Mouse (Mus musculus) MEL (cell line): ENCODE results near the gene Fcrlb. TPM values are rescaled to one million over a fixed set of nuclear protein-coding genes. Genes with fewer than 3 reads are reported as not detected.
A peak's percentile ranks its signal among the peaks of the same experiment; 100 is the strongest.

Experiments
- DNase-seq: peaks from one replicate; pipeline ENCODE4 v3.0.0; 2011; ENCODE audit warnings: low read depth, low spot score
- H3K27ac ChIP-seq: 2 replicates; pipeline ENCODE4 v1.5.1; 2012; ENCODE audit warnings: low read depth, mild to moderate bottlenecking, control low read depth, low read length, moderate library complexity; ENCODE audit not compliant: control insufficient read depth
- H3K27me3 ChIP-seq, 2 experiments: fragments of 150-350 bp in 1 of 2; sonication (generic) in 1 of 2; 2 replicates each; pipeline ENCODE4 v1.6.1; 2012; ENCODE audit warnings: low read length in 2 of 2, mild to moderate bottlenecking in 2 of 2, improper control_type of control experiment in 1 of 2, moderate library complexity in 1 of 2; ENCODE audit not compliant: insufficient read depth in 2 of 2, control insufficient read depth in 1 of 2
- H3K36me3 ChIP-seq, 2 experiments: 2 replicates each; pipeline ENCODE4 v1.6.1; 2012 to 2014; ENCODE audit warnings: low read length in 2 of 2, improper control_type of control experiment in 1 of 2, inconsistent platforms in 1 of 2, mild to moderate bottlenecking in 1 of 2; ENCODE audit not compliant: insufficient read depth in 2 of 2, control insufficient read depth in 1 of 2
- H3K4me1 ChIP-seq, 2 experiments: fragments of 150-350 bp in 1 of 2; sonication (generic) in 1 of 2; 2 replicates each; pipeline ENCODE4 v1.6.1; 2012; ENCODE audit warnings: low read length in 2 of 2, improper control_type of control experiment in 1 of 2, mild to moderate bottlenecking in 1 of 2; ENCODE audit not compliant: insufficient read depth in 2 of 2, control insufficient read depth in 1 of 2
- H3K4me3 ChIP-seq, 2 experiments: fragments of 150-350 bp in 1 of 2; sonication (generic) in 1 of 2; 2 replicates each; pipeline ENCODE4 v1.5.1; 2012; ENCODE audit warnings: low read depth in 2 of 2, low read length in 2 of 2, mild to moderate bottlenecking in 2 of 2, moderate library complexity in 2 of 2, control low read depth in 1 of 2, improper control_type of control experiment in 1 of 2; ENCODE audit not compliant: control insufficient read depth in 1 of 2, insufficient read depth in 1 of 2
- H3K79me2 ChIP-seq: 2 replicates; pipeline ENCODE4 v1.6.1; 2012; ENCODE audit warnings: mild to moderate bottlenecking, low read length, moderate library complexity; ENCODE audit not compliant: control insufficient read depth, poor library complexity, insufficient read depth
- H3K9ac ChIP-seq: 2 replicates; pipeline ENCODE4 v1.6.1; 2012; ENCODE audit warnings: low read depth, mild to moderate bottlenecking, control low read depth, low read length, moderate library complexity; ENCODE audit not compliant: control insufficient read depth, poor library complexity, severe bottlenecking
- H3K9me3 ChIP-seq: fragments of 150-350 bp; sonication (generic); replicated peaks from 2 replicates; pipeline ENCODE4 v1.6.1; 2012; ENCODE audit warnings: mild to moderate bottlenecking, low read length, improper control_type of control experiment, moderate library complexity; ENCODE audit not compliant: insufficient read depth
- BHLHE40 ChIP-seq: IDR thresholded peaks from 2 replicates; pipeline ENCODE4 v1.6.1; 2012; ENCODE audit warnings: low read depth, mild to moderate bottlenecking, inconsistent platforms, low read length, improper control_type of control experiment, borderline replicate concordance
- ELF1 ChIP-seq: IDR thresholded peaks from 2 replicates; pipeline ENCODE4 v1.6.1; 2014; ENCODE audit warnings: low read depth, mild to moderate bottlenecking, inconsistent platforms, low read length, improper control_type of control experiment, moderate library complexity
- EP300 ChIP-seq, 2 experiments: IDR thresholded peaks; 2 replicates each; pipeline ENCODE4 v1.6.1; 2011; ENCODE audit warnings: improper control_type of control experiment in 2 of 2, low read length in 2 of 2, low read depth in 1 of 2, mild to moderate bottlenecking in 1 of 2
- ETS1 ChIP-seq: IDR thresholded peaks from 2 replicates; pipeline ENCODE4 v1.6.1; 2012; ENCODE audit warnings: low read depth, mild to moderate bottlenecking, inconsistent platforms, low read length, improper control_type of control experiment, moderate library complexity
- GATA1 ChIP-seq: IDR thresholded peaks from 2 replicates; pipeline ENCODE4 v1.6.1; 2011; ENCODE audit warnings: low read depth, low read length, improper control_type of control experiment
- HCFC1 ChIP-seq: IDR thresholded peaks from 2 replicates; pipeline ENCODE4 v1.6.1; 2012; ENCODE audit warnings: low read depth, mild to moderate bottlenecking, inconsistent platforms, low read length, improper control_type of control experiment, moderate library complexity
- MAFK ChIP-seq: IDR thresholded peaks from 2 replicates; pipeline ENCODE4 v1.6.1; 2011; ENCODE audit warnings: low read depth, mild to moderate bottlenecking, low read length, improper control_type of control experiment, borderline replicate concordance
- MAX ChIP-seq: IDR thresholded peaks from 2 replicates; pipeline ENCODE4 v1.6.1; 2011; ENCODE audit warnings: low read length, improper control_type of control experiment
- MXI1 ChIP-seq: IDR thresholded peaks from 2 replicates; pipeline ENCODE4 v1.6.1; 2011; ENCODE audit warnings: mild to moderate bottlenecking, low read depth, low read length, improper control_type of control experiment
- MYB ChIP-seq: IDR thresholded peaks from 2 replicates; pipeline ENCODE4 v1.6.1; 2011; ENCODE audit warnings: mild to moderate bottlenecking, low read depth, low read length, improper control_type of control experiment
- MYC ChIP-seq: IDR thresholded peaks from 2 replicates; pipeline ENCODE4 v1.6.1; 2011; ENCODE audit warnings: low read depth, mild to moderate bottlenecking, low read length, improper control_type of control experiment, moderate library complexity
- NRF1 ChIP-seq: IDR thresholded peaks from 2 replicates; pipeline ENCODE4 v1.6.1; 2014; ENCODE audit warnings: low read depth, mild to moderate bottlenecking, inconsistent platforms, low read length, improper control_type of control experiment, moderate library complexity; ENCODE audit not compliant: poor library complexity, insufficient read depth, severe bottlenecking
- POLR2AphosphoS2 ChIP-seq: IDR thresholded peaks from 2 replicates; pipeline ENCODE4 v1.6.1; 2011; ENCODE audit warnings: low read length, improper control_type of control experiment
- RCOR1 ChIP-seq: IDR thresholded peaks from 2 replicates; pipeline ENCODE4 v1.6.1; 2012; ENCODE audit warnings: low read depth, mild to moderate bottlenecking, inconsistent platforms, low read length, improper control_type of control experiment
- SIN3A ChIP-seq: IDR thresholded peaks from 2 replicates; pipeline ENCODE4 v1.6.1; 2012; ENCODE audit warnings: low read length, improper control_type of control experiment, inconsistent platforms
- TAL1 ChIP-seq: IDR thresholded peaks from 2 replicates; pipeline ENCODE4 v1.6.1; 2012; ENCODE audit warnings: mild to moderate bottlenecking, inconsistent platforms, low read length, moderate library complexity, mixed read lengths
- TCF12 ChIP-seq: IDR thresholded peaks from 2 replicates; pipeline ENCODE4 v1.6.1; 2014; ENCODE audit warnings: low read depth, mild to moderate bottlenecking, inconsistent platforms, low read length, improper control_type of control experiment, moderate library complexity
- USF1 ChIP-seq: IDR thresholded peaks from 2 replicates; pipeline ENCODE4 v1.6.1; 2014; ENCODE audit warnings: low read depth, mild to moderate bottlenecking, inconsistent platforms, low read length, improper control_type of control experiment, moderate library complexity
- ZC3H11A ChIP-seq: IDR thresholded peaks from 2 replicates; pipeline ENCODE4 v1.6.1; 2012; ENCODE audit warnings: low read depth, mild to moderate bottlenecking, inconsistent platforms, low read length, improper control_type of control experiment
- ZMIZ1 ChIP-seq: IDR thresholded peaks from 2 replicates; pipeline ENCODE4 v1.6.1; 2012; ENCODE audit warnings: low read depth, mild to moderate bottlenecking, inconsistent platforms, low read length, improper control_type of control experiment, moderate library complexity
- polyA plus RNA-seq, 2 experiments: library from polyadenylated mRNA; stranded (reverse) in 1 of 2; unstranded in 1 of 2; fragments of >175 nt in 1 of 2; fragments of >200 nt in 1 of 2; gene quantifications; 2 replicates each; pipeline versions ENCODE4 v1.2.1 to v1.2.4; 2012; ENCODE audit warnings: low replicate concordance in 2 of 2, low read depth in 1 of 2; ENCODE audit not compliant: insufficient read length in 2 of 2, insufficient read depth in 1 of 2, missing spikeins in 1 of 2
- total RNA-seq: library from RNA; depleted of rRNA; stranded (reverse); fragments of 300-350 nt; gene quantifications from 2 replicates; pipeline ENCODE4 v1.2.3, GENCODE M21; 2012

The Fcrlb gene
- total and polyA plus RNA-seq, 3 experiments, result not detected

GRCm38 (mm10) chr1:170934383-170934782 is 21.6 kb upstream of the Fcrlb start:
- peaks cover 11 to 18% of the 10 kb centered on the region in 2 experiments for H3K4me1 ChIP-seq
- no peaks in the 10 kb centered on the region for H3K9me3 ChIP-seq
- no peak overlapping the region for H3K4me3 ChIP-seq
- H3K27me3 ChIP-seq, result no peaks in the 10 kb centered on the region
- TF ChIP-seq GATA1 (no peak), EP300 (IDR thresholded peaks at IDR 0.05; ENCODE audit: low read depth in 1 of 2, low read length in 2 of 2) (0 out of 4 replicates have a peak, but pooled peaks of 1 of the 2 experiments have one; percentile 32), NRF1 (no peak), ETS1 (peak; percentile 73; the same call in 1 of the 2 replicates), USF1 (peak; percentile 81), MXI1 (peak; percentile 43; the same call in 1 of the 2 replicates), BHLHE40 (peak; percentile 72; the same call in 1 of the 2 replicates), SIN3A (peak; percentile 62; the same call in 1 of the 2 replicates), MYC (0 out of 2 replicates have a peak, but pooled peaks have one; percentile 59)
- peak overlapping the region; percentile 33 for H3K27ac ChIP-seq
- peak; percentile 85 for DNase-seq
- no peak overlapping the region for H3K9ac ChIP-seq
- no peaks in the 10 kb centered on the region for H3K79me2 ChIP-seq
- peaks cover 0 to 17% of the 10 kb centered on the region in 2 experiments; a peak in 2 of 4 replicates for H3K36me3 ChIP-seq

- peak; percentile 70 for DNase-seq
- Histone ChIP-seq H3K9me3 (no peaks in the 10 kb centered on the region), H3K27ac (peak overlapping the region; percentile 33), H3K79me2 (no peaks in the 10 kb centered on the region), H3K27me3 (no peaks in the 10 kb centered on the region), H3K36me3 (peaks cover 0 to 17% of the 10 kb centered on the region in 2 experiments; a peak in 2 of 4 replicates), H3K4me3 (no peak overlapping the region), H3K9ac (no peak overlapping the region), H3K4me1 (peaks cover 11 to 18% of the 10 kb centered on the region in 2 experiments)
- TF ChIP-seq TCF12, result peak; percentile 70
- peak; percentile 29 for TF ChIP-seq RCOR1
- 0 out of 2 replicates have a peak, but pooled peaks have one; percentile 14 for TF ChIP-seq ELF1
- TF ChIP-seq SIN3A, result peak; percentile 59
- TF ChIP-seq ZC3H11A, result no peak
- peak; percentile 75; the same call in 1 of the 2 replicates for TF ChIP-seq GATA1
- 0 out of 2 replicates have a peak, but pooled peaks have one; percentile 14 for TF ChIP-seq MYC
- TF ChIP-seq MXI1, result 0 out of 2 replicates have a peak, but pooled peaks have one; percentile 38
- 0 out of 2 replicates have a peak, but pooled peaks have one; percentile 25 for TF ChIP-seq MAFK
- TF ChIP-seq MAX, result peak; percentile 35
- TF ChIP-seq EP300 (IDR thresholded peaks at IDR 0.05; ENCODE audit: low read depth in 1 of 2, low read length in 2 of 2), result peak; percentile 45 to 71; a peak in 3 of 4 replicates
- no peak for TF ChIP-seq ZMIZ1
- no peak for TF ChIP-seq POLR2AphosphoS2
- TF ChIP-seq TAL1, result peak; percentile 28; the same call in 1 of the 2 replicates
- peak; percentile 80 for TF ChIP-seq ETS1
- 0 out of 2 replicates have a peak, but pooled peaks have one; percentile 30 for TF ChIP-seq BHLHE40
- 0 out of 2 replicates have a peak, but pooled peaks have one; percentile 33 for TF ChIP-seq HCFC1
- no peak for TF ChIP-seq MYB
Measured at GRCm38 (mm10) chr1:170933940-170934339, 21.2 kb upstream of the Fcrlb start.
